Mouse (Mus musculus) B cell, adult 2 months (primary cell): ENCODE measurements around the gene Mcu.

ENCODE experiments used
- DNase-seq, 2 experiments: peaks; one replicate each; pipeline ENCODE4 v3.0.0; 2022

The Mcu gene

DNA sequence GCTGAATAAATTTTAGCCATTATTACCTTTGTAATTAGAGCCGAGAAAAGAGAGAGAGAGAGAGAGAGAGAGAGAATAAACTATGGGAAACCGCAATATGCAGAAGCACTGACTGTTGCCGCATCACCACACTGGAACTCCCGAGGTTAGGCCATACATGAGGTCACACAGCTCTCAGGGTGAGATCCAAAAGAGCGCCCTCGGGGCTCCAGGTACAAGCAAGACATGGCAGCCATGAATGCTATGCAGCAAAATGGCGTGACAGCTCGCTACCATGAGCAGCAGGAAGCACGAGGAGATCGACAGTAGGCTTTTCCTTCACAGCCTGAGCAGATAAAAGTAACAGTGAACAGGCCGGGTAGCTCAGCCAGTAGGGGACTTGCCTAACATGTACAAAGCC, 89.2 kb downstream of the Mcu start:
- no peak for DNase-seq

DNA sequence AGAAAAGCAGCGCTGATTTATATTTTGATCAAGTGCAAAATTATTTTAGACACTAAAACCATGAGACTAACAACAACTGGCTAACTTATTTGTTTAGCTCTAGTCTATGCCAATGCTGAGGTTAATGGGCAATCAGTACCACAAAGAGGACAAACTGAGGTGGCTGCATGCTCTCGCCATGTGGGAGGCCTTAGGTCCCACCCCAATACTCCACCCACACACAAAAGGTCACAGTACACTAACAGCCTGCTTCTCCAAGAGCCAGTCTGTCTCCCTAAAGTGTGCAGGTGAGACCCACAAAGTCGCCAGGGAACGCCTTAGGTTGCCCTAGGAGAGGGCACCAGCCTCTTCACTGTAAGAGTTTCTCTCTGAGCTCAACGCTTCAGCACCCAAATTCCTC, 91.8 kb downstream of the Mcu start:
- no peak for DNase-seq

DNA sequence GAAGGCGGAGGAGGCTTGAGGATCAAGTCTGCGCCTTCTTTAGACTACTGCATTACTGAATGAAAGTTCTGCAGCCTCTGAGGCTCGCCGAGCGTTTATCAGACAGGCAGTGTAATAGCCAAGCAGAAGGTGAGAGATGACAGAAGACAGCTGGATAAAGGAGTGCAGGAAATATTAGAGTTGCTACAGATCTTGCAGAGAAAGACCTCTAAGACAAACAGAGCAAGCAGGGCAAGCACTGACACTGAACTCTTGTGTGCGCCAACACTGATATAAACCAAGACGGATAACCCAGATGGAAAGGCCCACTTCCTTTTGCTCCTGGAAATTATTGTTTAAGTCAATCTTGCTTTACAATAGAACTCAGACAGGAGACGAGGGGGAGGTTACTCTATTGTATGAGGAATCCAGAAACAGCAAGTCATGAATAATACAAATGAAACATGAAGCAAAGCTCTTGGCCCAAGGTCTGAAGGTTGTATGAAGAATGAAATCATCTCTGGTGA, 92.6 kb downstream of the Mcu start:
- DNase-seq, result no peak

DNA sequence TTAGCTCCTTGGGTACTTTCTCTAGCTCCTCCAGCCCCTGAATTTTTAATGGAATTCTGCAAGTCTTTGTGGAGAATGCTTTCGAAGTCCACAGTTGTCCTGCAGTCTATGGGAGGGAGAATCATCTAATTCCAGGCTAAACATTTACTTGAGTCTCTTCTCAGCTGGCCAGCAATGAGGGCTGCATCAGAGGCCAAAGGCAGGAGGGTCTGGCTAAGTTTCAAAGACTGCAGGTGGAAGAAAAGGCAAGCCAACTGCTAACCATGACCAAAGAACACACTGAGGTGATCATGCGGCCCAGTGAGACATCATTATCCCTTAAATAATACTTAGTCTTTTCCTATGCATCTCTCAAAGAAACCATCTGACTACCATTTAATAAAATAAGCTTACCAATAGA, 95.8 kb downstream of the Mcu start:
- no peak for DNase-seq

- no peak for DNase-seq
These were observed 97.1 kb downstream of the Mcu start for GRCm38 (mm10) chr10:59519411-59519810.

- no peak for DNase-seq
These were observed 99.3 kb downstream of the Mcu start for GRCm38 (mm10) chr10:59517201-59517600.

DNA sequence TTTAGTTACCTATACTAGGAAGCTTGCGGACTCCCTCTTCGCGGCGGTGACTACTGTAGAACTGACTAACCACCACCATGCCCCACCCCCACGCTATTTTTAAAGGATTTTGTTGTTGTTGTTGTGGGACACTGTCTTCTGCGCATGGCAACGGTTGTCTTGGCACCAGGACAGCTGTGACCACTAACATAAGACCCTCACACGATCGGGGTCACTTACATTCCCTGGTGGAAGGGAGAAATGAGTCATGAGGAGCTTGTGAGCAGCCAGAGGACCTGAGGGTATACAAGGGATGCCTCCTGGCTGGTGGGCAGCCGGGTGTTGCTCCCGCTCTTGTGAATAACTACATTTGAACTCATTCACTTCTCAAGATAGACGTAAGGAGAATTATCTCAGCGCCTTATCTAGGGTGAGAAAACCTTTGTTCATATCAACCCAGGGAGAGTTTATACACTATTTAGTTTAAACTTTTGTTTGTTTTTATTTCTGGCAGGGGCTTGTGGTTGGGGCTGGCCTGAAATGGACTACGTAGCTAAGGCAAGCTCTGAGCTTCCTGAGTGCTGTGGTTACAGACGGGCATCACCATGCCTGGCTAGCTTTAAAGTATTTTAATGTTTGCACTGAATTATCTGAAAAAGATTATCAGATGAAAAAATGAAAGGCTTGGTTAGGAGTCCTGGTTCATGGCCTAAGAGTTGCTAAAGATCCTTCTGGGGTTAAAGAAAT, 101.6 kb downstream of the Mcu start:
- no peak for DNase-seq

DNA sequence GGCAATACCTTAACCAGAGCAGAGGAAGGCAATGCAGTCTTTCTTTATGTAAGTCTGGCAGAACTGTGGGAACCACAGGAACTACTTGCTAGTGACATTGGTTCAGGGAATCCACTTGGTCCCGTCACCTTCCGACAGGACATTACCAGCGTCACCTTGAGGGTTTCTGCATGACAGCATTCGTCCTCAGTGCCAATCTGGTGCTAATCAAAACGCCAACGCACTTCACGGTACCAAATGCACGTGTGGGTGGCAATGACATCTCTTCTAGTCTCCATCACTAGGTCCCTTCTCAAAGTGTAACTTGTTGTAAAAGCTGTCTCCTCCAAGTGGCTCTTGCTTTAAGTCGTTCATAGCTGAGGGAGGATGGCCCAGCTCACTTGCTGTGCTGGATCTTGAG, 104.3 kb downstream of the Mcu start:
- DNase-seq, result no peak

- DNase-seq, result no peak
These were observed 105.0 kb downstream of the Mcu start for GRCm38 (mm10) chr10:59511427-59511963.

- no peak for DNase-seq
These were observed 105.6 kb downstream of the Mcu start for GRCm38 (mm10) chr10:59510713-59511426.

DNA sequence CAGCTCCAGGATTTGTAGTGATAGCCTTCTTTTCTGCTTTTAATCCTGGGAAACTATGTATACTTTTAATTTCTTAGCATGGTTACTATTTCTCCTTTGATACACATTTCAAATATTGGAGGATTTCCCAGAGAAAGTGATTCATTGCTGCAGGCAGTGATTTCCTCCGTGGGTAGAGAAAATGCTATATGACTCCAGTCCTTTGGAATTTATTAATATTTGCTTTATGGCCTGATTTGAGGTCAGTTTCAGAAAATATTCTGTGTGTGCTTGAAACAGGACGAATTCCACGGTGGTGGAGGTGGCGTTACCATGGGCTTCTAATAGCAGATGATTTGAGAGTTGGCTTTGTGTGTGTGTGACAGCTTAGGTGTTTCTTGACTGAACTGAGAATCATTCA, 107.3 kb downstream of the Mcu start:
- no peak for DNase-seq

GRCm38 (mm10) chr10:59506711-59507110, 109.8 kb downstream of the Mcu start:
- DNase-seq, result no peak

GRCm38 (mm10) chr10:59504291-59504690, 112.2 kb downstream of the Mcu start:
- DNase-seq, result no peak

DNA sequence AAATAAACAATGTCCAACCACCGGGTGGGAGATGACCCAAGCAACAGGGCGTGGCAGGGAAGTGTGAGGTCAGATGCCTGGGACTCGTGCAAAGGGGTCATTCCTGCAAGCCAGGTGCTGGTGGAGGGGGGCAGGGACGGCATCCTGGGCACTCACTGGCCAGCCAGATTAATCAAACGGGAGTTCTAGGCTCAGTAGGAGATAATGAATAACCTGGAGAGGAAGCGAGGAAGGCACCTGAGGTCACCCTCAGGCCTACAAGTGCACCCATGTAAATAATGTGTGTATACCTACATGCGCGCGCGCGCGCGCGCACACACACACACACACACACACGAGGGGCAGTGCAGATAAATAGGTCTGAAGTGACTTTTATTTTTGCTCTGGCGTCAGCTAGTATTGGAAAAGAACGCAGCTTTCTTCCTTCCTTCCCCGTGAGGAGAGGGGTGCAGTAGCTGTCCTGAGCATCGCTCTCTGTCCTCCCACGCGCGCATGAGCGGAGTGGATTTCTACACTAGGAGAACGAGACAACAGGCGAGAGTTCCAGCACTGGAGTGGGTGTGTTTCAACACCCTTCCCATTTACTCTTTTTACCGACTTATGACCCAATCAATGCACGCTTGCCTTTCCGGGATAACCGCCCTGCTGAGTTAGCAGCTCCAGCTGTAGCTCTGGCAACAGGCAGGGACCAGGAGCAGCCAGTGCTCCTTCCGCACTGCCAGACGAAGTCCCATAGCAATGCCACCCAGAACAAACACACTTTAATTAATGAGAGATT, 112.9 kb downstream of the Mcu start:
- DNase-seq, result no peak

- DNase-seq, result no peak
These were observed 114.1 kb downstream of the Mcu start for GRCm38 (mm10) chr10:59502381-59502780.

GRCm38 (mm10) chr10:59501761-59502160, 114.7 kb downstream of the Mcu start:
- DNase-seq, result no peak

GRCm38 (mm10) chr10:59500225-59500624, 116.3 kb downstream of the Mcu start:
- DNase-seq, result no peak

DNA sequence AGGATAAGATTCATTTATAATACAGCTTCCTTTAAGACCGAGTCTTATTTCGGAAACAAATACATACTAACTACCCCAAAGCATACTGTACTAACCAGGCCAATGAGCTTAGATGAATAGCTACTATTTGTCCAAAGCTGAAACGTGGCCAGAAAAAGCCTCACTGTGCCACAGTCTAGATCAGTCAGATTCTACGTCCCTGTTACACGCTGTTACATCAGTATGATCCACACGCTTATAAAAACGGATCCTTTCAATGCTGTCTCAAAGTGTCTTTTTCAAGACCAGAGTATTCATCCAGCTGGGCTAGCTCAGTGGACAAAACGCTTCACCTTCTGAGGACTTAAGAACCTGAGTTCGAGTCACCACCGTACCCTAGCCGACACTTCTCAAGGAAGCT, 119.5 kb downstream of the Mcu start:
- no peak for DNase-seq

DNA sequence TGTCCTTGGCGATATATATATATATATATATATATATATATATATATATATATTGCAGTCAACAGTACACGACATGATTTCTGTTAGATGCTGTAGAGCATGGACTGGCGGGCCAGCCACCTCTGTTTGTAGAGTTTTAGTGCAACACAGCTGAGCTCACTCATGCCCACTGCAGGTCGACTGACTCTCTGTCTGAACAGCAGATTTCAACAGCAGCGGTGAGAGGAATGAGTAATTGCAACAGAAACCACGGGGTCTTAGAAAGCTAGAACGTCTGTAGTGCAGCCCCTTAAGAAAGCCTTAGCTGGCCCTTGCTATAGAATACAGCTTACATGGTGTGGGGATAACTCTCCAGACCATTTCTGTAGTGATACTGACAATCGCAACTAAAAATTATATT, 121.6 kb downstream of the Mcu start:
- DNase-seq, result no peak

DNA sequence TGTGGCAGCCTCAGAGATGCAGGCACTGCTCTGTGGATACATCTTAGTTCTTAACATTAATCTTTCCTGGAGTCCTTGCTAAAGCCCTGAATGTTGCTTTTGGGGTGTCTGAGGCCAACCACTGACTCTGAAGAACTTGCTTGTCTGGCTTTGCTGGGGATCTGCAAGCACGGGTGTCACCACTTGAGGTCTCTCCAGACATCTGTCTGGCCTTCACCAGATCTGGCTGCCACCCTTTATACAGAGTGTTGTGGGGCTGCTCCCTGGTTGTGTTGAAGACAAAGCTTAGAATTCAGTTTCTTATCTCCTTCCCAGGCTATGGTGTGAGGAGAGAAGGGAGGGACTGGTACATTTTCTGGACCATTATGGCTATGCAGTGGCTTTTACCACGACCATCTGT, 122.4 kb downstream of the Mcu start:
- DNase-seq, result no peak

DNA sequence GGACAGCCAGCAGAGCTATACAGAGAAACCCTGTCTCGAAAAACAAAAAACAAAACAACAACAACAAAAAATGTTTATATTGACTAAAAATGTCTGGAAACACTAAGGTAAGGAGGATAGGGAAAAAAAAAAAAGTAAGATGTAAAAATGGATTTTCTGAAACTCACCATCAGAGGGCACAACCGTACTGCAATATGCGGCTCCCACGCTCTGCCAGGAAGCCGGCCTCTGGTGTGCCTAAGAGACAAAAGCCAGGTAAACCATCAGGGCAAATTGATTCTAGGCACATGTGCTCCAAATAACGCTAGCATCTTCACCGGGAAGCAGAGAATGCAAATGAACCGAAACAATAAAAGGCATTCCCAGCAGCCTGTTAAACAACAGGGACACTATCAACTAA, 125.6 kb downstream of the Mcu start:
- DNase-seq, result peak; percentile 5 to 6

GRCm38 (mm10) chr10:59489411-59489810, 127.1 kb downstream of the Mcu start:
- DNase-seq, result no peak

- no peak for DNase-seq
These were observed 129.1 kb downstream of the Mcu start for GRCm38 (mm10) chr10:59487351-59487750.
